Mouse (Mus musculus): ENCODE results near the gene Gm20388.

DNA sequence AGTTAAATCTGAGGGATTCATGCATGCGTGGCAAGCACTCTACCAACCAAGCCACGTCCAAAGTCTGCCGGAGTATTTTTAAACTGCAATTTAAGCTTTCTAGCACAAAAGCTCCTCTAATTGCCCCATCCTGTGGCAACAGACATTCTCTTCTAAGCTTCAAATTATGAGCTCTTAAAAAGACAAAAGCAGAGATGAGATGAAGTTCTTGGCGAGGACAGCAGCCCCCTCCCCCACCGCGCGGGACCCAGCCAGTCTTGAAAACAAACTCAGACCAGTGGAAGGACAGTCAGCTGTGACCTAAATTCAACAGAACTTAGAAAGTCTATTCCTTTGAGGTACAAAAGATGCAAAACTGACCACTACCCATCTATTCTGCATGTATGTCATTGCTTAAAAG lies 4480.6 kb downstream of the Gm20388 start:
- TF ChIP-seq CTCF (IDR thresholded peaks at IDR 0.05; ENCODE audit: low read depth) (no peak), EP300 (IDR thresholded peaks at IDR 0.05; ENCODE audit: low read depth) (no peak)

Measured in liver, embryonic 14.5 days (tissue).